Mouse (Mus musculus): Measurements from ENCODE around the gene Dbx1. TPM values are rescaled to one million over a fixed set of nuclear protein-coding genes. Genes with fewer than 3 reads are reported as not detected.

The Dbx1 gene
- polyA plus RNA-seq, 1 experiment: not detected

- Histone ChIP-seq H3K27me3 (ENCODE audit: control insufficient read depth, insufficient read depth, insufficient read length) (peaks cover 27% of the 10 kb centered on the region), H3K36me3 (ENCODE audit: control insufficient read depth, insufficient read depth) (no peaks in the 10 kb centered on the region), H3K79me3 (ENCODE audit: low read depth) (no peaks in the 10 kb centered on the region), H3K79me2 (ENCODE audit: control insufficient read depth, insufficient read depth) (no peaks in the 10 kb centered on the region), H3ac (ENCODE audit: control insufficient read depth, insufficient read length, low read depth) (no peak overlapping the region), H3K4me3 (ENCODE audit: insufficient read depth, poor library complexity, severe bottlenecking) (no peak overlapping the region)
- TF ChIP-seq USF1 (IDR thresholded peaks at IDR 0.05; ENCODE audit: low read depth) (no peak), CEBPB (IDR thresholded peaks at IDR 0.05; ENCODE audit: low read depth) (no peak), MAX (IDR thresholded peaks at IDR 0.05) (no peak), CTCF (IDR thresholded peaks at IDR 0.05; ENCODE audit: control insufficient read depth, insufficient read depth, insufficient read length) (no peak), MYOD1 (IDR thresholded peaks at IDR 0.05; ENCODE audit: control insufficient read depth, insufficient read length, low read depth) (no peak), FOSL1 (IDR thresholded peaks at IDR 0.05; ENCODE audit: insufficient read depth, low read length, poor library complexity, severe bottlenecking) (no peak), MYOG (IDR thresholded peaks at IDR 0.05; ENCODE audit: control insufficient read depth, extremely low read depth, insufficient read length) (no peak)
These were observed 3.4 kb upstream of the Dbx1 start for GRCm38 (mm10) chr7:49639864-49640708.

- H3ac ChIP-seq (ENCODE audit: control insufficient read depth, insufficient read length, low read depth): no peak overlapping the region
- TF ChIP-seq CEBPB (IDR thresholded peaks at IDR 0.05; ENCODE audit: low read depth): no peak
- no peak for TF ChIP-seq MYOG (IDR thresholded peaks at IDR 0.05; ENCODE audit: control insufficient read depth, extremely low read depth, insufficient read length)
- TF ChIP-seq CTCF (IDR thresholded peaks at IDR 0.05; ENCODE audit: control insufficient read depth, insufficient read depth, insufficient read length): no peak
- no peak for TF ChIP-seq MAX (IDR thresholded peaks at IDR 0.05)
- TF ChIP-seq MYOD1 (IDR thresholded peaks at IDR 0.05; ENCODE audit: control insufficient read depth, insufficient read length, low read depth): no peak
- no peak for TF ChIP-seq USF1 (IDR thresholded peaks at IDR 0.05; ENCODE audit: low read depth)
- no peak for TF ChIP-seq FOSL1 (IDR thresholded peaks at IDR 0.05; ENCODE audit: insufficient read depth, low read length, poor library complexity, severe bottlenecking)
- H3K79me2 ChIP-seq (ENCODE audit: control insufficient read depth, insufficient read depth): no peaks in the 10 kb centered on the region
- H3K4me3 ChIP-seq (ENCODE audit: insufficient read depth, poor library complexity, severe bottlenecking): no peak overlapping the region
- H3K79me3 ChIP-seq (ENCODE audit: low read depth): no peaks in the 10 kb centered on the region
- H3K27me3 ChIP-seq (ENCODE audit: control insufficient read depth, insufficient read depth, insufficient read length): peaks cover 32% of the 10 kb centered on the region
- no peaks in the 10 kb centered on the region for H3K36me3 ChIP-seq (ENCODE audit: control insufficient read depth, insufficient read depth)
These were observed 2.5 kb upstream of the Dbx1 start for GRCm38 (mm10) chr7:49638941-49639776.

- Histone ChIP-seq H3ac (ENCODE audit: control insufficient read depth, insufficient read length, low read depth) (no peak overlapping the region), H3K36me3 (ENCODE audit: control insufficient read depth, insufficient read depth) (no peaks in the 10 kb centered on the region), H3K27me3 (ENCODE audit: control insufficient read depth, insufficient read depth, insufficient read length) (peaks cover 32% of the 10 kb centered on the region), H3K4me3 (ENCODE audit: insufficient read depth, poor library complexity, severe bottlenecking) (no peak overlapping the region), H3K79me2 (ENCODE audit: control insufficient read depth, insufficient read depth) (no peaks in the 10 kb centered on the region), H3K79me3 (ENCODE audit: low read depth) (no peaks in the 10 kb centered on the region)
- TF ChIP-seq USF1 (IDR thresholded peaks at IDR 0.05; ENCODE audit: low read depth): no peak
- no peak for TF ChIP-seq FOSL1 (IDR thresholded peaks at IDR 0.05; ENCODE audit: insufficient read depth, low read length, poor library complexity, severe bottlenecking)
- TF ChIP-seq MYOD1 (IDR thresholded peaks at IDR 0.05; ENCODE audit: control insufficient read depth, insufficient read length, low read depth): no peak
- TF ChIP-seq MYOG (IDR thresholded peaks at IDR 0.05; ENCODE audit: control insufficient read depth, extremely low read depth, insufficient read length): no peak
These were observed 1.4 kb upstream of the Dbx1 start for GRCm38 (mm10) chr7:49637851-49638663.

DNA sequence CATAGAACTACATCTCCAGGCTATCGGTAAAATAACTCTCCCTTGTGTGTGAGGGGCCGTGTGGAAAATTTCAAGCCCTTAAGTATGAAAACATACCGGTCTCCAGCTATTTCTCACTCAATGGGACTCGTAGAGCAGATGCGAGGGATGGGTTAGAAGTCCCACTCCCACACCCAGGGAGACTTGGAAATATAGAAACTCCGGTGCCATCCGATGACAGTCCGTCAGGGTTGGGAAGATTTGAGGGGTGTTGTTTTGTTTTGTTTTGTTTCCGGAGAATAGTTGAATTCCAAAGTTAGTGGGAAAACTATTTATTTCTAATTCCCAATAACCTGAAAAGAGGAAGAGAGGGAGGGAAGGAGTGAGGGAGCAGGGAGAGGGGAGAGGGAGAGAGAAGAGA, 632 bp upstream of the Dbx1 start:
- H3K4me3 ChIP-seq (ENCODE audit: insufficient read depth, poor library complexity, severe bottlenecking): no peak overlapping the region
- H3K27me3 ChIP-seq (ENCODE audit: control insufficient read depth, insufficient read depth, insufficient read length): peaks cover 34% of the 10 kb centered on the region
- H3ac ChIP-seq (ENCODE audit: control insufficient read depth, insufficient read length, low read depth): no peak overlapping the region
- TF ChIP-seq MYOG (IDR thresholded peaks at IDR 0.05; ENCODE audit: control insufficient read depth, extremely low read depth, insufficient read length) (no peak), MYOD1 (IDR thresholded peaks at IDR 0.05; ENCODE audit: control insufficient read depth, insufficient read length, low read depth) (no peak), MAX (IDR thresholded peaks at IDR 0.05) (no peak), CEBPB (IDR thresholded peaks at IDR 0.05; ENCODE audit: low read depth) (no peak), USF1 (IDR thresholded peaks at IDR 0.05; ENCODE audit: low read depth) (no peak), FOSL1 (IDR thresholded peaks at IDR 0.05; ENCODE audit: insufficient read depth, low read length, poor library complexity, severe bottlenecking) (no peak), CTCF (IDR thresholded peaks at IDR 0.05; ENCODE audit: control insufficient read depth, insufficient read depth, insufficient read length) (no peak)
- no peaks in the 10 kb centered on the region for H3K79me2 ChIP-seq (ENCODE audit: control insufficient read depth, insufficient read depth)
- H3K36me3 ChIP-seq (ENCODE audit: control insufficient read depth, insufficient read depth): no peaks in the 10 kb centered on the region
- no peaks in the 10 kb centered on the region for H3K79me3 ChIP-seq (ENCODE audit: low read depth)

- H3K4me3 ChIP-seq (ENCODE audit: insufficient read depth, poor library complexity, severe bottlenecking): no peak overlapping the region
These were observed 678 bp downstream of the Dbx1 start for GRCm38 (mm10) chr7:49635971-49636370.

More at GRCm38 (mm10) chr7:49635971-49636370, 678 bp downstream of the Dbx1 start:
- Histone ChIP-seq H3K36me3 (ENCODE audit: control insufficient read depth, insufficient read depth) (no peaks in the 10 kb centered on the region), H3K79me3 (ENCODE audit: low read depth) (no peaks in the 10 kb centered on the region), H3ac (ENCODE audit: control insufficient read depth, insufficient read length, low read depth) (no peak overlapping the region), H3K27me3 (ENCODE audit: control insufficient read depth, insufficient read depth, insufficient read length) (peaks cover 35% of the 10 kb centered on the region), H3K79me2 (ENCODE audit: control insufficient read depth, insufficient read depth) (no peaks in the 10 kb centered on the region)
- TF ChIP-seq MAX (IDR thresholded peaks at IDR 0.05): no peak
- no peak for TF ChIP-seq MYOG (IDR thresholded peaks at IDR 0.05; ENCODE audit: control insufficient read depth, extremely low read depth, insufficient read length)
- TF ChIP-seq USF1 (IDR thresholded peaks at IDR 0.05; ENCODE audit: low read depth): no peak
- no peak for TF ChIP-seq CEBPB (IDR thresholded peaks at IDR 0.05; ENCODE audit: low read depth)
- no peak for TF ChIP-seq FOSL1 (IDR thresholded peaks at IDR 0.05; ENCODE audit: insufficient read depth, low read length, poor library complexity, severe bottlenecking)
- no peak for TF ChIP-seq CTCF (IDR thresholded peaks at IDR 0.05; ENCODE audit: control insufficient read depth, insufficient read depth, insufficient read length)
- no peak for TF ChIP-seq MYOD1 (IDR thresholded peaks at IDR 0.05; ENCODE audit: control insufficient read depth, insufficient read length, low read depth)
